In genomic region chr8:105254152-105254965, GRCm38 (mm10) we compare ENCODE assay signal across 8 mouse cellular contexts. TPM values are rescaled to one million over a fixed set of nuclear protein-coding genes. Genes with fewer than 3 reads are reported as not detected.
DNase-seq lines count a peak whose midpoint lies in the region; ATAC-seq and TF ChIP-seq lines count a peak whose summit lies in the region.

No protein-coding gene starts in this region.

- peaks cover 11% of the 10 kb centered on the region for H3K36me3 ChIP-seq in heart, embryonic 11.5 days (ENCODE audit: control insufficient read depth, insufficient read depth, low read length)
- peaks cover 31% of the 10 kb centered on the region for H3K36me3 ChIP-seq in kidney, embryonic 16.5 days (ENCODE audit: insufficient read depth, low read length)
- peaks cover 33% of the 10 kb centered on the region for H3K36me3 ChIP-seq in liver, adult 2 months (ENCODE audit: control insufficient read depth, insufficient read depth, low read length)
- peaks cover 14% of the 10 kb centered on the region for H3K36me3 ChIP-seq in myocyte (ENCODE audit: control insufficient read depth, insufficient read depth)

- H3K4me1 ChIP-seq in heart, embryonic 11.5 days (ENCODE audit: control insufficient read depth, insufficient read depth, low read length), result peaks cover 25% of the 10 kb centered on the region
- H3K4me1 ChIP-seq in kidney, embryonic 16.5 days (ENCODE audit: insufficient read depth, low read length), result peaks cover 21% of the 10 kb centered on the region
- H3K4me1 ChIP-seq in liver, adult 2 months (ENCODE audit: control insufficient read depth, insufficient read depth, low read length), result peaks cover 4% of the 10 kb centered on the region; the same call in 1 of the 2 replicates

- peak overlapping the region; percentile 79 for H3K9ac ChIP-seq in heart, embryonic 11.5 days (ENCODE audit: low read depth, low read length)
- H3K9ac ChIP-seq in kidney, embryonic 16.5 days (replicated peaks; ENCODE audit: low read length), result peak overlapping the region; percentile 73
- H3K9ac ChIP-seq in liver, adult 2 months (ENCODE audit: low read depth, low read length), result peak overlapping the region; percentile 50

- peak; percentile 85 for TF ChIP-seq CTCF in brain, embryonic 14.5 days (IDR thresholded peaks at IDR 0.05; ENCODE audit: borderline replicate concordance, extremely low read depth, insufficient read depth, insufficient read length)
- peak; percentile 83 for TF ChIP-seq CTCF in liver, adult 2 months (IDR thresholded peaks at IDR 0.05; ENCODE audit: low read depth, low read length)

- H3K4me2 ChIP-seq in heart, embryonic 11.5 days, result peak overlapping the region; percentile 98
- H3K4me2 ChIP-seq in kidney, embryonic 16.5 days (replicated peaks; ENCODE audit: low read depth, low read length), result peak overlapping the region; percentile 97
- H3K4me2 ChIP-seq in myocyte (ENCODE audit: low read depth), result peak overlapping the region; percentile 80

- no peak for TF ChIP-seq POLR2A in brain, embryonic 14.5 days (IDR thresholded peaks at IDR 0.05; ENCODE audit: borderline replicate concordance, extremely low read depth, insufficient read depth, insufficient read length, poor library complexity, severe bottlenecking)
- TF ChIP-seq POLR2A in liver, adult 2 months (IDR thresholded peaks at IDR 0.05; ENCODE audit: extremely low read depth, insufficient read depth, low read length), result 0 out of 2 replicates have a peak, but pooled peaks have one; percentile 20
- peak; percentile 70 for TF ChIP-seq POLR2A in myocyte (IDR thresholded peaks at IDR 0.05; ENCODE audit: insufficient read length, low read depth)

- peak; percentile 87 for DNase-seq in CD4-positive helper T cell, adult 2 months (ENCODE audit: low read depth, low spot score)
- DNase-seq in brain, embryonic 14.5 days (ENCODE audit: low read depth), result peak; percentile 94
- DNase-seq in liver, adult 2 months (ENCODE audit: extremely low read depth, low read depth, low spot score), result peak; percentile 39
- peak; percentile 90 to 97 for DNase-seq in spleen, postnatal 4 days (ENCODE audit: low spot score in 2 of 2)

- H3K4me3 ChIP-seq in heart, embryonic 11.5 days (ENCODE audit: low read depth, low read length), result peak overlapping the region; percentile 72
- H3K4me3 ChIP-seq in kidney, embryonic 16.5 days (ENCODE audit: low read length), result peak overlapping the region; percentile 64
- H3K4me3 ChIP-seq in liver, adult 2 months (ENCODE audit: insufficient read depth, low read depth, low read length), result peak overlapping the region; percentile 68
- peak overlapping the region; percentile 25 for H3K4me3 ChIP-seq in myocyte

- no peaks in the 10 kb centered on the region for H3K9me3 ChIP-seq in heart, embryonic 11.5 days (replicated peaks; ENCODE audit: control insufficient read depth, low read length)
- H3K9me3 ChIP-seq in kidney, embryonic 16.5 days (ENCODE audit: low read length), result no peaks in the 10 kb centered on the region

- peak overlapping the region; percentile 42 for H3ac ChIP-seq in myocyte (ENCODE audit: control insufficient read depth, insufficient read length)

- H3K27ac ChIP-seq in heart, embryonic 11.5 days (ENCODE audit: low read depth, low read length), result 0 out of 2 replicates have a peak overlapping the region, but pooled peaks have one; percentile 37
- H3K27ac ChIP-seq in kidney, embryonic 16.5 days (ENCODE audit: low read length), result peak overlapping the region; percentile 68
- H3K27ac ChIP-seq in liver, adult 2 months (replicated peaks; ENCODE audit: insufficient read depth, low read depth, low read length), result peak overlapping the region; percentile 13; the same call in 1 of the 2 replicates

- peaks cover 27% of the 10 kb centered on the region for H3K27me3 ChIP-seq in heart, embryonic 11.5 days (ENCODE audit: control insufficient read depth, insufficient read depth, low read length)
- H3K27me3 ChIP-seq in kidney, embryonic 16.5 days (ENCODE audit: insufficient read depth, low read length), result peaks cover 30% of the 10 kb centered on the region
- H3K27me3 ChIP-seq in liver, adult 2 months (ENCODE audit: control insufficient read depth, insufficient read depth, low read length), result no peaks in the 10 kb centered on the region
- no peaks in the 10 kb centered on the region for H3K27me3 ChIP-seq in myocyte (ENCODE audit: control insufficient read depth, insufficient read depth, insufficient read length)

- WGBS in heart, embryonic 11.5 days (ENCODE audit: insufficient replicate concordance), result 1% methylated on average over 72 of the region's 74 CpGs
- under 1% methylated on average over 71 of the region's 74 CpGs for WGBS in kidney, embryonic 16.5 days
- WGBS in liver, adult 2 months, result 15% methylated on average over 74 of the region's 74 CpGs

- ATAC-seq in erythroblast, adult 5-6 weeks (replicated peaks; ENCODE audit: low FRiP score, poor library complexity, severe bottlenecking), result peak; percentile 83
- ATAC-seq in heart, embryonic 11.5 days (replicated peaks; ENCODE audit: insufficient number of reproducible peaks, low FRiP score, low TSS enrichment), result peak; percentile 72
- ATAC-seq in kidney, embryonic 16.5 days (ENCODE audit: low FRiP score, low TSS enrichment), result peak; percentile 86

- no peaks in the 10 kb centered on the region for H3K79me2 ChIP-seq in liver, adult 2 months (ENCODE audit: control insufficient read depth, insufficient read depth, low read length)
- H3K79me2 ChIP-seq in myocyte (ENCODE audit: control insufficient read depth, insufficient read depth), result no peaks in the 10 kb centered on the region

TF ChIP-seq in myocyte, 11 proteins besides CTCF, POLR2A, EP300 and RAD21:
- TF ChIP-seq MYOG (IDR thresholded peaks at IDR 0.05; ENCODE audit: control insufficient read depth in 1 of 3, insufficient read depth in 1 of 3, insufficient read length in 2 of 3, low read depth in 2 of 3), result peak in 1 of 3 experiments; percentile 17
- peak; percentile 88 for TF ChIP-seq POLR2AphosphoS2 (IDR thresholded peaks at IDR 0.05; ENCODE audit: insufficient read length, low read depth)
- no peak for TF ChIP-seq MAX (IDR thresholded peaks at IDR 0.05; ENCODE audit: low read depth)
- TF ChIP-seq SRF (IDR thresholded peaks at IDR 0.05; ENCODE audit: control insufficient read depth, insufficient read length, low read depth), result peak; percentile 30

RNA-seq across cellular contexts. Expression of gene B3gnt9, which starts 0.6 kb away (rescaled TPM):
- 5.9 and 6.6 TPM in 2 replicates for polyA plus RNA-seq in brain, embryonic 14.5 days (2012; rRNA removed)
- not detected in 2 replicates for total RNA-seq in erythroblast, adult 5-6 weeks (2015; ENCODE audit: low replicate concordance)
- total RNA-seq in erythroblast, adult 5-6 weeks (2017; ENCODE audit: low replicate concordance), result 0.09 TPM in 1 of 2 replicates, not detected in the other
- polyA plus RNA-seq in heart, embryonic 11.5 days (2014; fragmentation: Nextera tagmentation; extraction: Ambion mirVana), result 8.6 and 10.0 TPM in 2 replicates
- 10.2 and 11.9 TPM in 2 replicates for polyA plus RNA-seq in kidney, embryonic 16.5 days (2015; fragmentation: Nextera tagmentation; extraction: Ambion mirVana)
- 0.74 and 0.87 TPM in 2 replicates for total RNA-seq in liver, adult 2 months (2014; rRNA removed)
- 1.2 and 1.4 TPM in 2 replicates for polyA plus RNA-seq in liver, adult 2 months (2012; rRNA removed)
- polyA plus RNA-seq in myocyte (2012; fragmentation: generic; extraction: Trizol), result 6.2 TPM

RNA-seq across cellular contexts. Expression of gene Tradd, which starts 10.1 kb away (rescaled TPM):
- polyA plus RNA-seq in brain, embryonic 14.5 days (2012; rRNA removed), result 7.1 and 7.9 TPM in 2 replicates
- total RNA-seq in erythroblast, adult 5-6 weeks (2015; ENCODE audit: low replicate concordance), result 2.3 and 3.5 TPM in 2 replicates
- 3.6 and 5.9 TPM in 2 replicates for total RNA-seq in erythroblast, adult 5-6 weeks (2017; ENCODE audit: low replicate concordance)
- 14.3 and 17.0 TPM in 2 replicates for polyA plus RNA-seq in heart, embryonic 11.5 days (2014; fragmentation: Nextera tagmentation; extraction: Ambion mirVana)
- 23.4 and 26.3 TPM in 2 replicates for polyA plus RNA-seq in kidney, embryonic 16.5 days (2015; fragmentation: Nextera tagmentation; extraction: Ambion mirVana)
- total RNA-seq in liver, adult 2 months (2014; rRNA removed), result 11.8 and 12.3 TPM in 2 replicates
- 16.1 and 18.6 TPM in 2 replicates for polyA plus RNA-seq in liver, adult 2 months (2012; rRNA removed)
- polyA plus RNA-seq in myocyte (2012; fragmentation: generic; extraction: Trizol), result 27.0 TPM

RNA-seq across cellular contexts. Expression of gene Fbxl8, which starts 10.1 kb away (rescaled TPM):
- 1.00 TPM in 2 replicates for polyA plus RNA-seq in brain, embryonic 14.5 days (2012; rRNA removed)
- total RNA-seq in erythroblast, adult 5-6 weeks (2015; ENCODE audit: low replicate concordance), result 1.3 and 3.5 TPM in 2 replicates
- total RNA-seq in erythroblast, adult 5-6 weeks (2017; ENCODE audit: low replicate concordance), result 0.28 and 0.94 TPM in 2 replicates
- polyA plus RNA-seq in heart, embryonic 11.5 days (2014; fragmentation: Nextera tagmentation; extraction: Ambion mirVana), result 2.3 and 2.8 TPM in 2 replicates
- 3.0 and 3.1 TPM in 2 replicates for polyA plus RNA-seq in kidney, embryonic 16.5 days (2015; fragmentation: Nextera tagmentation; extraction: Ambion mirVana)
- 1.9 and 3.4 TPM in 2 replicates for total RNA-seq in liver, adult 2 months (2014; rRNA removed)
- 6.7 and 7.3 TPM in 2 replicates for polyA plus RNA-seq in liver, adult 2 months (2012; rRNA removed)
- 10.5 TPM for polyA plus RNA-seq in myocyte (2012; fragmentation: generic; extraction: Trizol)

RNA-seq across cellular contexts. Expression of gene Hsf4, which starts 15.2 kb away (rescaled TPM):
- polyA plus RNA-seq in brain, embryonic 14.5 days (2012; rRNA removed), result 0.42 and 0.60 TPM in 2 replicates
- not detected in 2 replicates for total RNA-seq in erythroblast, adult 5-6 weeks (2015; ENCODE audit: low replicate concordance)
- not detected in 2 replicates for total RNA-seq in erythroblast, adult 5-6 weeks (2017; ENCODE audit: low replicate concordance)
- not detected in 2 replicates for polyA plus RNA-seq in heart, embryonic 11.5 days (2014; fragmentation: Nextera tagmentation; extraction: Ambion mirVana)
- polyA plus RNA-seq in kidney, embryonic 16.5 days (2015; fragmentation: Nextera tagmentation; extraction: Ambion mirVana), result 0.14 and 0.16 TPM in 2 replicates
- total RNA-seq in liver, adult 2 months (2014; rRNA removed), result 4.4 and 4.8 TPM in 2 replicates
- 9.4 and 11.0 TPM in 2 replicates for polyA plus RNA-seq in liver, adult 2 months (2012; rRNA removed)
- 5.8 TPM for polyA plus RNA-seq in myocyte (2012; fragmentation: generic; extraction: Trizol)

RNA-seq across cellular contexts. Expression of gene Nol3, which starts 21.6 kb away (rescaled TPM):
- 1.3 and 1.8 TPM in 2 replicates for polyA plus RNA-seq in brain, embryonic 14.5 days (2012; rRNA removed)
- total RNA-seq in erythroblast, adult 5-6 weeks (2015; ENCODE audit: low replicate concordance), result not detected in 2 replicates
- total RNA-seq in erythroblast, adult 5-6 weeks (2017; ENCODE audit: low replicate concordance), result not detected in 2 replicates
- 1.8 and 2.0 TPM in 2 replicates for polyA plus RNA-seq in heart, embryonic 11.5 days (2014; fragmentation: Nextera tagmentation; extraction: Ambion mirVana)
- polyA plus RNA-seq in kidney, embryonic 16.5 days (2015; fragmentation: Nextera tagmentation; extraction: Ambion mirVana), result 1.2 and 1.4 TPM in 2 replicates
- total RNA-seq in liver, adult 2 months (2014; rRNA removed), result 0.27 and 0.37 TPM in 2 replicates
- 0.40 and 0.43 TPM in 2 replicates for polyA plus RNA-seq in liver, adult 2 months (2012; rRNA removed)
- 23.2 TPM for polyA plus RNA-seq in myocyte (2012; fragmentation: generic; extraction: Trizol)

Comparison
In these comparisons a context has a peak if more than half of its experiments do, and no peak if none do; other contexts are left out.
1. Peak in every context shown above with its lines: DNase-seq, ATAC-seq, H3K4me3 ChIP-seq and H3K27ac ChIP-seq.
2. DNase-seq: peak in every context shown above with its lines; median percentile 94 in brain, embryonic 14.5 days; 94 in spleen, postnatal 4 days; 87 in CD4-positive helper T cell, adult 2 months; 39 in liver, adult 2 months.
3. H3K27ac ChIP-seq: peak in every context shown above with its lines; median percentile 68 in kidney, embryonic 16.5 days; 37 in heart, embryonic 11.5 days; 13 in liver, adult 2 months.